Mouse (Mus musculus): ENCODE results near the gene Eloa.
"Not testable (repeated sequence)": the region's sequence is repeated elsewhere in the genome, so short reads cannot be mapped to it uniquely, and the experiment has no call there.

Gene Eloa

GRCm38 (mm10) chr4:135984556-135984955 is 37.0 kb downstream of the Eloa start:
- DNase-seq (ENCODE audit: low spot score), result no peak

GRCm38 (mm10) chr4:135981524-135982063 is 40.0 kb downstream of the Eloa start:
- no peak for DNase-seq (ENCODE audit: low spot score)

GRCm38 (mm10) chr4:135980223-135980622 is 41.3 kb downstream of the Eloa start:
- not testable (repeated sequence) for DNase-seq (ENCODE audit: low spot score)

- no peak for DNase-seq (ENCODE audit: low spot score)
These were observed 45.4 kb downstream of the Eloa start for GRCm38 (mm10) chr4:135976146-135976545.

GRCm38 (mm10) chr4:135972911-135973811 is 48.4 kb downstream of the Eloa start:
- DNase-seq (ENCODE audit: low spot score), result peak; percentile 69

- DNase-seq (ENCODE audit: low spot score), result peak; percentile 84
These were observed 49.0 kb downstream of the Eloa start, which contains the start of gene Lypla2 for GRCm38 (mm10) chr4:135972556-135972906. TSS of gene Lypla2 (minus strand) at chr4:135972626.

- DNase-seq (ENCODE audit: low spot score), result peak; percentile 34
These were observed 49.6 kb downstream of the Eloa start for GRCm38 (mm10) chr4:135971805-135972555.

- DNase-seq (ENCODE audit: low spot score), result no peak
These were observed 51.0 kb downstream of the Eloa start for GRCm38 (mm10) chr4:135970585-135970984.

GRCm38 (mm10) chr4:135969070-135969750 is 52.4 kb downstream of the Eloa start:
- no peak for DNase-seq (ENCODE audit: low spot score)

- DNase-seq (ENCODE audit: low spot score), result no peak
These were observed 53.2 kb downstream of the Eloa start for GRCm38 (mm10) chr4:135968271-135968869.

GRCm38 (mm10) chr4:135967086-135967760 is 54.3 kb downstream of the Eloa start:
- DNase-seq (ENCODE audit: low spot score), result no peak

GRCm38 (mm10) chr4:135966283-135966682 is 55.3 kb downstream of the Eloa start:
- no peak for DNase-seq (ENCODE audit: low spot score)

- no peak for DNase-seq (ENCODE audit: low spot score)
These were observed 56.5 kb downstream of the Eloa start for GRCm38 (mm10) chr4:135965113-135965512.

GRCm38 (mm10) chr4:135964426-135964825 is 57.1 kb downstream of the Eloa start:
- peak; percentile 88 for DNase-seq (ENCODE audit: low spot score)

GRCm38 (mm10) chr4:135963457-135964193 is 57.9 kb downstream of the Eloa start, which contains the start of gene Gale:
TSS of gene Gale (plus strand) at chr4:135963727.
- peak; percentile 97 for DNase-seq (ENCODE audit: low spot score)

GRCm38 (mm10) chr4:135962946-135963345 is 58.6 kb downstream of the Eloa start:
- no peak for DNase-seq (ENCODE audit: low spot score)

GRCm38 (mm10) chr4:135962198-135962597 is 59.4 kb downstream of the Eloa start:
- peak; percentile 51 for DNase-seq (ENCODE audit: low spot score)

- DNase-seq (ENCODE audit: low spot score), result no peak
These were observed 59.9 kb downstream of the Eloa start for GRCm38 (mm10) chr4:135961709-135962108.

- peak; percentile 92 for DNase-seq (ENCODE audit: low spot score)
These were observed 60.8 kb downstream of the Eloa start for GRCm38 (mm10) chr4:135960717-135961116.

- DNase-seq (ENCODE audit: low spot score), result peak; percentile 31
These were observed 63.2 kb downstream of the Eloa start for GRCm38 (mm10) chr4:135958354-135958753.
